Mouse (Mus musculus): ENCODE data around the gene Hlcs.

DNA sequence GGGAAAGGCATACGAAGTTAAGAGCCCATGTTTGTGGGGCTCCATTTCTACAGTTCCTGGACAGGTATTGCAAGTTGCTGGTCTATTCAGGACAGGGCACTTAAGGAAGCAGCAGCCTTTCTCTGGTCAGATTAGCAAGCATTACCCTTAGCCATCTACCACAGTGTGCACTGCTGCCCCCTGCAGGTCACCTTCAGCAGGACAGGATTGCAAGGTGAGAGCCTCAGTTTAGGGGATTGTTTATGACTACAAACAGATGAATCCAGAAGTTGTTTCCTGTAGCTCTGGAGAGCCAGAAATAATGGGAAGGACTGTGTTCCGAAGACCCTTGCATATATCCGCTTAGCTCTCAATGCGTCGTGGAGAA lies 18.5 kb upstream of the Hlcs start:
- TF ChIP-seq CTCF (IDR thresholded peaks at IDR 0.05) (peak; percentile 93; the same call in 1 of the 2 replicates), EP300 (IDR thresholded peaks at IDR 0.05; ENCODE audit: insufficient read depth, low read depth, low read length) (peak; percentile 68; the same call in 1 of the 2 replicates), POLR2A (IDR thresholded peaks at IDR 0.05; ENCODE audit: insufficient read depth, low read depth, low read length) (no peak)

All from heart, adult 2 months (tissue).